Mouse (Mus musculus) fat pad, adult 2 months (tissue): ENCODE data around the gene Crybg2.

Source experiments
- DNase-seq: peaks from one replicate; pipeline ENCODE4 v3.0.0-alpha.2; 2011; ENCODE audit warnings: low read depth, low spot score; ENCODE audit errors: extremely low read depth

Crybg2 gene

GRCm38 (mm10) chr4:134060135-134060865 is at the start of gene Crybg2:
Gene Crybg2, plus strand, starts transcription at chr4:134060815.
- no peak for DNase-seq

DNA sequence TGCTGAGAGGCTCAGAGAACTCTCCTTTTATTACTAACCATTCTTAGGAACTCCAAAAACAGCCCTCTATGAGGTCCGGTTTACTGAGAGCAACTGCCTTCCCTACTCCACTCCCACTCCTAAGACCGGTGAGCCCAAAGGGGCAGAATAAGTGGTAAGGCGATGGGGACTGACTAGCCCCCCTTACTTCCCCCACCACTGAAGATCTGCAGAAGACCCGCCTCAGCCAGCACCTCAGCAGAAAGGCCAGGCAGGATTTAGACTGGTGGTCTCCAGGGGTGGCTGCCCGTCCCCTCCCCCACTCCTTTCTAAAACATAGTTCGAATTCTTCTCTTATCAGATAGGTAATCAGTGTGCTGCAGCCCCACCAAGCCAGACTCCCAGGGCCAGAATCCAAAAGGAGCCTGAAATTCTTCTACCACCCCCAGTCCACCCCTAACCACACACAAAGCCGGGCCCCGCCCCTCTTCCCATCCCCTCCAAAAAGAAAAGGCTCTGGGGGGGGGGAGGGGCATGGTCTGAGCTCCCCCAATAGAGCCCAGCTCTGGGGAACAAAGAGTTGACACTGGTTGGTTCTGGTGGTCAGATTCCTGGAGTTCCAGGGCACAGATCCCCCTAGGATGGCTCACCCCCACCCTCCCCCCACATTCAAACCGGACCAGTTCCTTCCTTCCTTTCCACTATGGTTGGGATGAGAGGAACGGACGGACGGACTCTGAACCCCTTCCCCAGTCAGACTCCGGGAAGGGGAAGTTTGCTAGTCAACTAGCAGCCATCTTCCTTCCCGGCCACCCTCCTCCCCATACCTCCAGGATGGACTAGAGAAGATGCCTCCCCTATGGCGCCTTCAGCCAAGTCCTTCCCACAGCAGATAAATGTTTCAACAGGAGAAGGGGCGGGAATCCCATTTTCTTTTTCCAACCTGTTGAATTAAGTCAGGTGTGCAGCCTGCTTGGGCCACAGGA is 48.9 kb upstream of the Crybg2 start:
- no peak for DNase-seq

DNA sequence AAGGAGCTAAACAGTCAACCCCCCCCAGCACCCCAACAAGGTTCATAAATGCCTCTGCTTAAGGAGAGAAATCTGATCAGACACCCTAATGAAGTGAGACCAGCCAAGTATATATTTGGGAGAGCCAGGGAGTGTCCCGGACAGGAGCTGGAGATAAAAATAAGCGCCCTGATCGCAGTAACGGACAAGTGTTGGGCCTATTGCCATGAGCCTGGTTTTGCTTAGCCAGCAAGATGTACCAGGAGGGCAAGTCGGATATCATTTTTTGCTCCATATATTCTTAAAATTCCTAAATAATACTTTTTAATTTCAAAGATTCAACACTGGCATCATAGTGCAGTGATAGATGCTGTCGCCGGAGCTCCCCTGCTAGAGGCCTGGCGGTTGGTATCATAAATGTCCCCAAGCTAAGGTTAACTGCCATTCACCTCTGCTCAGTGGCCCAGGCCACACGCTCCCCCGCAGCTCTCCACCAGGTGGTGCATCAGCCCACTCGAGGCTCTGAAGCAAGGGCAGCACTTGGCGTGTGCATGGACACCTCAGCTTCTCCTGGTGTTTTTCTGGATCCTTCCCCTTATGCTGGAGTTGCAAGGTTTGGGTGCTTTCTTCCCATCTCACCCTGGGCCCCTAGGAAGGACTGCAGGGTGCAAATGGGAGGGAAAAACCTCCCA is 47.6 kb upstream of the Crybg2 start:
- no peak for DNase-seq

- DNase-seq = no peak
Measured at GRCm38 (mm10) chr4:134016208-134016607, 44.4 kb upstream of the Crybg2 start.

- no peak for DNase-seq
Measured at GRCm38 (mm10) chr4:134016767-134017166, 43.8 kb upstream of the Crybg2 start.

- DNase-seq = peak; percentile 49
Measured at GRCm38 (mm10) chr4:134017201-134017865, 43.3 kb upstream of the Crybg2 start.

- DNase-seq = no peak
Measured at GRCm38 (mm10) chr4:134018038-134018778, 42.4 kb upstream of the Crybg2 start.

- DNase-seq = no peak
Measured at GRCm38 (mm10) chr4:134018779-134019145, 41.9 kb upstream of the Crybg2 start, which contains the start of gene Lin28a. Gene Lin28a, minus strand, starts transcription at chr4:134018841.

GRCm38 (mm10) chr4:134019210-134019609 is 41.4 kb upstream of the Crybg2 start:
- no peak for DNase-seq

- no peak for DNase-seq
Measured at GRCm38 (mm10) chr4:134019641-134020351, 40.8 kb upstream of the Crybg2 start.

DNA sequence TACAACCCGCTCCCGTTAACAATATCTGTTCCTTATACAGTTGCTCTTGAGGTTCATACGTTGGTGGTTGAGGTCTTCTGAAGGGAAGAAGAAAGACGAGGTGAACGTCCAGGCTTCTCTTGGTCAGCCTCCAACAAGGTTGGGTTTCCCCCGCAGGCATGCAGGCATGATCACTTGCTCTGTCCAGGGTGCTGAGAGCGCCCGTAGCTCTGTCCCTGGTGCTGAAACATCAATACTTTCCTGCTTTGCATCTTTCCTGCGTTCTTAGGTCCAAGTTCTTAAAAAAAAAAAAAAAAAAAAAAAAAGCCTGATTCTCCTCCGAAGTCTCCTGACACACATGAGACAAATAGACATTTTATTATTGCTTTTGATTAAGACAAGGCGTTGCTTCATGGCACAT is 40.0 kb upstream of the Crybg2 start:
- DNase-seq = no peak

DNA sequence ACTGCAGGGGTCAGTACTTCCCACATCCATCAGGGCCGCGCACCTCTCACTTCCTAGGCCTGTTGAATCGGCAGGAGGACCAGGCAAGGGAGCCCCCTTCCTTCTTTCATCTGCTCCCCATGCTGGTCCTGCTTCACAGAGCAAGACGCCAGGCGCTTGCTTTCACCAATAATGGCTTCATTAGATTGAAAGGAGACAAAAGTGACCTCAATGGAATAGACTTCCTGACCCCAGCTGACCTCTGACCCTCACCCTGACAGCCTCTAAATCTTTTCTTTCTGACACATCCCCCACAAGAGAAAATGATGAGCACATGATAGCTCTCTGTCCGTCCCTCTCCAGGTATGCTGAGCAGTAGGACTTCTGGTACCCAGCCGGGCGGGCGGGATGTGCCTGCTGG is 34.8 kb upstream of the Crybg2 start:
- DNase-seq = no peak

DNA sequence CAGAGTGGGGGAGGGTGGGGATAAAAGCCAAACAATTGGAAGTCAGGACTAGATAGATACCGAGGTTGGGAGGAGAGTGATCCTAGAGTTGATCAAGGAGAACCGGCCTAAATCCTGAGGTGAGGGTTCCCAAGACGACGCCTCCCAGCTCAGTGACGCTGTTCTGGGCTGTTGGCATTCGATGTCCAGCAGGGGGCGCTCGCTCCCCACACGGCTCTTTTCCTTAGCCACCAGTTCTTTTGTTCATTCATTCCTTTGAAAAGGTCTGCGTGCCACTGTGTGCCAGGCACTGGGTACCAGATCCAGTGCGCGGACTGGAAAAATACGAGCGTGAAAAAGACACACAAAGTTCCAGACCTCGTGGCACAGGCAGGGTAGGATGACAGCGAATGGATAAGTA is 24.7 kb upstream of the Crybg2 start:
- no peak for DNase-seq

DNA sequence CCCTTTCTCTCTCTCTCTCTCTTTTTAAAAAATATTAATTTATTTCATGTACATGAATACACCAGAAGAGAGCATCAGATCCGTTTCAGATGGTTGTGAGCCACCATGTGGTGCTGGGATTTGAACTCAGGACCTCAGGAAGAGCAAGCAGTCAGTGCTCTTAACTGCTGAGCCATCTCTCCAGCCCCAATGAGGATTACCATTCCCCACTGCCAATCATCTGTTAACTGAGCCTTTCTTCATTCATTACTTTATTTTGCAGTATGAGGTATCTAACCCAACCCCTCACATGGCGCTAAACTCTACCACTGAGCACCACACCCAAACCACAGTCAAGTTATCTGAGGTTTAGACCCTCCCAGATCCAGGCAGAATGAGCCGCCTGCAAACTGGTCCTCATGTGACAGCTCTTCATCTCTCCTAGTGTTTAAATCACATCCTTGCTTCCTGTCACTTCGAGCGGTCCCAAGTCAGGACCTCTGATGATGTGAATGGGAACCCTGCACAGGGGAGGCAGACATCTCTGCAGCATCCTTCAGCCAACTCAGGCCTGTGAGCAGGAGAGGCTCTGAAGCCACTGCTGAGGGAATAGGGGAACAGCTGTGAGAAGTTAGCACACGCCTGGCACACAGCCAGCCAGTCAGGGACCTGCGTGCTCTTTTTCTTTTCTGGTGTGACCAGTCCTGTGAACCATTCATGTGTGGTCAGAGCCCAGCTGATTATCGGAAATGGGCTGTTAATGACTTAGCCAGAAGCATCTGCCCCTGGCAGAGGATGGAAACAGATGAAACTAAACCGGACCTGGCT is 19.1 kb upstream of the Crybg2 start:
- no peak for DNase-seq

DNA sequence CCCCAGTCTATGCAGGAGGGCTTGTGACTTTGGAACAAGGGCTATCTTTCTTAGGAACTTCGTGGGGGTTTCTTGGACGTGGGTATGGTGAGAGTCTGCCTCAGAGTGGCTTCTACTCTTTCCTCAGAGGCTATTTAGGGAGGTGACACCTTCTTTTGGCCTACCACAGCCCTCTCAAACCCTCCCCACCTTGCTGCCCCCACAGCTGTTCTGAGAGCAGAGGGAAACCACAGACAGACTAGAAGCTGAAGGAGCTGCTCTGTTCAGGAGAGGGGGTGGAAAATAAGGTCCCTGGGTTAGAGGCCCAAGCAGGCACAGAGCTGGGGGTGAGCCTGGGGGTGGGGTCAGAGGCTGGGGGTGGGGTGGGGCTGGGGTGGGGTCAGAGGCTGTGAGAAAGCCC is 17.6 kb upstream of the Crybg2 start:
- DNase-seq = no peak

GRCm38 (mm10) chr4:134047648-134048047 is 13.0 kb upstream of the Crybg2 start:
- no peak for DNase-seq

- peak; percentile 77 for DNase-seq
Measured at GRCm38 (mm10) chr4:134051912-134052311, 8.7 kb upstream of the Crybg2 start.

- DNase-seq = no peak
Measured at GRCm38 (mm10) chr4:134052560-134052959, 8.1 kb upstream of the Crybg2 start.

GRCm38 (mm10) chr4:134053538-134053937 is 7.1 kb upstream of the Crybg2 start, which contains the start of gene Zfp683:
Gene Zfp683, plus strand, starts transcription at chr4:134053838.
- DNase-seq = no peak
